8 mouse cellular contexts compared by ENCODE assay signal in the genomic region with DNA sequence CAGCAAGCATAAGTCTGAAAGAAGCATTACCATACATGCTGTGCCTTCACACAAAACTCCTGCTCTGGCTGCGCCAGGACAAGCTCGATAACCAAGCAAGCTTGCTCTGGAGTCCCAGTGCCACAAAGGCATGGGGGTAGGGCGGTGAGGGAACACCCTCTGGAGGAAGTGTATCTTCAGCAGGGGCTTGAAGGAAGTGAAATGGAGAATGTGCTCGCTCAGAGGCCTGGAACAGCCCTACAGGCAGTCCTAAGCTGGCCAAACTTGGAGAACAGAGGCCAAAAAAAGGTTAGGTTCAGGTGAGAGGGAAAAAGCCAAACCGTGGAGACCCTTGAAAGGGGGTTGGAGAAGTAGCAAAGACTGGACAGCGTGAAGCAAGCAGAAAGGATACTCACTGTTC. TPM values are rescaled to one million over a fixed set of nuclear protein-coding genes. Genes with fewer than 3 reads are reported as not detected.
A peak's percentile ranks its signal among the peaks of the same experiment; 100 is the strongest.
DNase-seq lines count a peak whose midpoint lies in the region; ATAC-seq and TF ChIP-seq lines count a peak whose summit lies in the region.

No protein-coding gene starts in this region.

- H3K9me3 ChIP-seq in embryonic facial prominence, embryonic 14.5 days (ENCODE audit: control insufficient read depth, low read length), result no peaks in the 10 kb centered on the region
- no peaks in the 10 kb centered on the region for H3K9me3 ChIP-seq in hindbrain, embryonic 14.5 days (ENCODE audit: control insufficient read depth, low read length)
- H3K9me3 ChIP-seq in liver, embryonic 16.5 days (replicated peaks; ENCODE audit: control insufficient read depth, low read length), result no peaks in the 10 kb centered on the region
- H3K9me3 ChIP-seq in neural tube, embryonic 15.5 days (replicated peaks), result no peaks in the 10 kb centered on the region

- H3K36me3 ChIP-seq in embryonic facial prominence, embryonic 14.5 days (ENCODE audit: control insufficient read depth, insufficient read depth, low read length), result peaks cover 26% of the 10 kb centered on the region
- peaks cover 16% of the 10 kb centered on the region for H3K36me3 ChIP-seq in hindbrain, embryonic 14.5 days (replicated peaks; ENCODE audit: control insufficient read depth, insufficient read depth)
- H3K36me3 ChIP-seq in liver, embryonic 16.5 days (ENCODE audit: control insufficient read depth, insufficient read depth), result no peaks in the 10 kb centered on the region; the same call in 1 of the 2 replicates
- peaks cover 9% of the 10 kb centered on the region; the same call in 1 of the 2 replicates for H3K36me3 ChIP-seq in neural tube, embryonic 15.5 days

- no peak for TF ChIP-seq CTCF in left cerebral cortex, adult 2 months (IDR thresholded peaks at IDR 0.05)

- peak overlapping the region; percentile 91 for H3K4me3 ChIP-seq in left cerebral cortex, adult 2 months
- H3K4me3 ChIP-seq in embryonic facial prominence, embryonic 14.5 days (ENCODE audit: low read depth, low read length), result peak overlapping the region; percentile 89
- peak overlapping the region; percentile 97; the same call in 1 of the 2 replicates for H3K4me3 ChIP-seq in hindbrain, embryonic 14.5 days (replicated peaks; ENCODE audit: low read length)
- H3K4me3 ChIP-seq in liver, embryonic 16.5 days (ENCODE audit: low read depth, low read length), result peak overlapping the region; percentile 88
- peak overlapping the region; percentile 89 for H3K4me3 ChIP-seq in neural tube, embryonic 15.5 days (replicated peaks)

- 35% methylated on average over 6 of the region's 6 CpGs for WGBS in embryonic facial prominence, embryonic 14.5 days
- 48% methylated on average over 6 of the region's 6 CpGs for WGBS in hindbrain, embryonic 14.5 days
- WGBS in liver, embryonic 16.5 days (ENCODE audit: insufficient replicate concordance), result 15% methylated on average over 6 of the region's 6 CpGs
- 45% methylated on average over 6 of the region's 6 CpGs for WGBS in neural tube, embryonic 15.5 days

- peaks cover 15% of the 10 kb centered on the region for H3K4me1 ChIP-seq in embryonic facial prominence, embryonic 14.5 days (ENCODE audit: control insufficient read depth, insufficient read depth, low read length)
- peaks cover 24% of the 10 kb centered on the region for H3K4me1 ChIP-seq in hindbrain, embryonic 14.5 days (replicated peaks; ENCODE audit: control insufficient read depth, insufficient read depth, low read length)
- H3K4me1 ChIP-seq in liver, embryonic 16.5 days (ENCODE audit: control insufficient read depth, low read depth, low read length), result peaks cover 23% of the 10 kb centered on the region
- H3K4me1 ChIP-seq in neural tube, embryonic 15.5 days, result peaks cover 38% of the 10 kb centered on the region

- peak overlapping the region; percentile 80 for H3K4me2 ChIP-seq in embryonic facial prominence, embryonic 14.5 days (ENCODE audit: low read depth, low read length)
- peak overlapping the region; percentile 85 for H3K4me2 ChIP-seq in hindbrain, embryonic 14.5 days (replicated peaks)
- peak overlapping the region; percentile 74 for H3K4me2 ChIP-seq in liver, embryonic 16.5 days (ENCODE audit: low read depth, low read length)
- H3K4me2 ChIP-seq in neural tube, embryonic 15.5 days, result peak overlapping the region; percentile 77

- H3K27ac ChIP-seq in left cerebral cortex, adult 2 months, result peak overlapping the region; percentile 51; the same call in 1 of the 2 replicates
- no peak overlapping the region for H3K27ac ChIP-seq in embryonic facial prominence, embryonic 14.5 days (replicated peaks; ENCODE audit: low read depth, low read length)
- H3K27ac ChIP-seq in hindbrain, embryonic 14.5 days, result no peak overlapping the region
- H3K27ac ChIP-seq in liver, embryonic 16.5 days (ENCODE audit: low read length), result peak overlapping the region; percentile 82; the same call in 1 of the 2 replicates
- H3K27ac ChIP-seq in neural tube, embryonic 15.5 days (replicated peaks), result no peak overlapping the region

- intact Hi-C loops in left cerebral cortex, adult 2 months (cut with DNase I), result no loop called here

- peak overlapping the region; percentile 95; the same call in 1 of the 2 replicates for H3K9ac ChIP-seq in embryonic facial prominence, embryonic 14.5 days (ENCODE audit: low read depth, low read length)
- H3K9ac ChIP-seq in hindbrain, embryonic 14.5 days, result no peak overlapping the region
- H3K9ac ChIP-seq in liver, embryonic 16.5 days (ENCODE audit: low read depth, low read length), result peak overlapping the region; percentile 32; the same call in 1 of the 2 replicates
- H3K9ac ChIP-seq in neural tube, embryonic 15.5 days (replicated peaks), result no peak overlapping the region

- no peaks in the 10 kb centered on the region for H3K27me3 ChIP-seq in embryonic facial prominence, embryonic 14.5 days (replicated peaks; ENCODE audit: control insufficient read depth, insufficient read depth, low read length)
- H3K27me3 ChIP-seq in hindbrain, embryonic 14.5 days (ENCODE audit: control insufficient read depth, insufficient read depth, low read length), result no peaks in the 10 kb centered on the region
- H3K27me3 ChIP-seq in liver, embryonic 16.5 days (ENCODE audit: control insufficient read depth, insufficient read depth, low read depth, low read length), result no peaks in the 10 kb centered on the region
- no peaks in the 10 kb centered on the region for H3K27me3 ChIP-seq in neural tube, embryonic 15.5 days (replicated peaks)

- no peak for DNase-seq in left cerebral cortex, adult 2 months (ENCODE audit: extremely low spot score in 1 of 2, low spot score in 2 of 2)
- DNase-seq in left cerebral cortex, adult 11 months (ENCODE audit: low spot score), result no peak
- DNase-seq in embryonic facial prominence, embryonic 14.5 days (ENCODE audit: low spot score), result peak; percentile 48
- DNase-seq in hindbrain, embryonic 14.5 days (ENCODE audit: low spot score), result no peak
- DNase-seq in frontal cortex, adult 2 months (ENCODE audit: extremely low spot score in 1 of 2, low spot score in 1 of 2), result no peak
- DNase-seq in yolk sac, embryonic 10.5 days (ENCODE audit: low spot score), result no peak

- no peak for ATAC-seq in embryonic facial prominence, embryonic 14.5 days (ENCODE audit: low read depth)
- no peak for ATAC-seq in hindbrain, embryonic 14.5 days (ENCODE audit: low FRiP score)
- ATAC-seq in liver, embryonic 16.5 days (ENCODE audit: low read depth), result peak; percentile 30; the same call in 1 of the 2 replicates
- no peak for ATAC-seq in neural tube, embryonic 15.5 days (ENCODE audit: low FRiP score)

RNA-seq across cellular contexts. Expression of a gene that starts 1.8 kb away (rescaled TPM):
- total RNA-seq in left cerebral cortex, adult 2 months (2021), result 10 to 100 TPM; 23.9 to 26.9 TPM
- 7.3 and 9.6 TPM in 2 replicates for polyA plus RNA-seq in embryonic facial prominence, embryonic 14.5 days (2014; fragmentation: Nextera tagmentation; extraction: Ambion mirVana)
- 10.6 and 11.2 TPM in 2 replicates for polyA plus RNA-seq in hindbrain, embryonic 14.5 days (2014; fragmentation: Nextera tagmentation; extraction: Ambion mirVana)
- 1.8 and 2.0 TPM in 2 replicates for polyA plus RNA-seq in liver, embryonic 16.5 days (2015; fragmentation: Nextera tagmentation; extraction: Ambion mirVana)
- 6.8 and 7.0 TPM in 2 replicates for polyA plus RNA-seq in neural tube, embryonic 15.5 days (2015; fragmentation: Nextera tagmentation; extraction: Ambion mirVana)
- 16.0 and 17.5 TPM in 2 replicates for polyA plus RNA-seq in frontal cortex, adult 2 months (2012; rRNA removed)

RNA-seq across cellular contexts. Expression of a gene that starts 39.0 kb away (rescaled TPM):
- 10 to 100 TPM; 27.4 to 28.4 TPM for total RNA-seq in left cerebral cortex, adult 2 months (2021)
- polyA plus RNA-seq in embryonic facial prominence, embryonic 14.5 days (2014; fragmentation: Nextera tagmentation; extraction: Ambion mirVana), result 16.5 and 18.2 TPM in 2 replicates
- 30.5 and 31.6 TPM in 2 replicates for polyA plus RNA-seq in hindbrain, embryonic 14.5 days (2014; fragmentation: Nextera tagmentation; extraction: Ambion mirVana)
- 6.1 and 6.8 TPM in 2 replicates for polyA plus RNA-seq in liver, embryonic 16.5 days (2015; fragmentation: Nextera tagmentation; extraction: Ambion mirVana)
- 20.4 and 21.9 TPM in 2 replicates for polyA plus RNA-seq in neural tube, embryonic 15.5 days (2015; fragmentation: Nextera tagmentation; extraction: Ambion mirVana)
- 22.9 and 23.5 TPM in 2 replicates for polyA plus RNA-seq in frontal cortex, adult 2 months (2012; rRNA removed)

RNA-seq across cellular contexts. Expression of a gene that starts 58.1 kb away (rescaled TPM):
- 10 to 100 TPM; 62.8 to 70.2 TPM for total RNA-seq in left cerebral cortex, adult 2 months (2021)
- 3.6 and 4.2 TPM in 2 replicates for polyA plus RNA-seq in embryonic facial prominence, embryonic 14.5 days (2014; fragmentation: Nextera tagmentation; extraction: Ambion mirVana)
- 57.0 and 63.1 TPM in 2 replicates for polyA plus RNA-seq in hindbrain, embryonic 14.5 days (2014; fragmentation: Nextera tagmentation; extraction: Ambion mirVana)
- polyA plus RNA-seq in liver, embryonic 16.5 days (2015; fragmentation: Nextera tagmentation; extraction: Ambion mirVana), result 0.95 and 1.1 TPM in 2 replicates
- 31.6 and 34.9 TPM in 2 replicates for polyA plus RNA-seq in neural tube, embryonic 15.5 days (2015; fragmentation: Nextera tagmentation; extraction: Ambion mirVana)
- polyA plus RNA-seq in frontal cortex, adult 2 months (2012; rRNA removed), result 55.7 and 63.9 TPM in 2 replicates

Comparison
In these comparisons a context has a peak if more than half of its experiments do, and no peak if none do; other contexts are left out.
1. H3K27ac ChIP-seq: peak in left cerebral cortex, adult 2 months (single experiment) and liver, embryonic 16.5 days (single experiment); none in embryonic facial prominence, embryonic 14.5 days (single experiment), hindbrain, embryonic 14.5 days (single experiment) and neural tube, embryonic 15.5 days (single experiment).
2. H3K9ac ChIP-seq: peak in embryonic facial prominence, embryonic 14.5 days (single experiment) and liver, embryonic 16.5 days (single experiment); none in hindbrain, embryonic 14.5 days (single experiment) and neural tube, embryonic 15.5 days (single experiment).
3. Peak in every context shown above with its lines, with median percentiles within 50 percentile points of each other: H3K4me3 ChIP-seq and H3K4me2 ChIP-seq.